In genomic region chr2:102106728-102107127, GRCm38 (mm10) we compare ENCODE assay signal across 21 mouse cellular contexts.
DNase-seq lines count a peak whose midpoint lies in the region; ATAC-seq and TF ChIP-seq lines count a peak whose summit lies in the region.
"Had no signal": no experiment of that assay in that cellular context is flagged by ENCODE, and none has a peak within 500 bp of the region (broad histone marks: within the 10 kb centered on the region; RNA-seq: fewer than 3 reads in every experiment).

No protein-coding gene starts in this region.

- 94% methylated on average over 6 of the region's 6 CpGs for WGBS in forebrain, embryonic 15.5 days
- WGBS in forebrain, embryonic 10.5 days = 93% methylated on average over 6 of the region's 6 CpGs
- WGBS in kidney, embryonic 15.5 days = 87% methylated on average over 6 of the region's 6 CpGs
- WGBS in limb, embryonic 13.5 days = 90% methylated on average over 6 of the region's 6 CpGs
- 93% methylated on average over 6 of the region's 6 CpGs for WGBS in limb, embryonic 10.5 days
- WGBS in midbrain, embryonic 16.5 days = 87% methylated on average over 6 of the region's 6 CpGs
- WGBS in midbrain, postnatal 0 days = 92% methylated on average over 6 of the region's 6 CpGs

- H3K27me3 ChIP-seq in forebrain, embryonic 15.5 days = no peaks in the 10 kb centered on the region
- H3K27me3 ChIP-seq in forebrain, embryonic 10.5 days (ENCODE audit: poor library complexity, severe bottlenecking) = no peaks in the 10 kb centered on the region
- H3K27me3 ChIP-seq in kidney, embryonic 15.5 days = no peaks in the 10 kb centered on the region
- H3K27me3 ChIP-seq in limb, embryonic 13.5 days = no peaks in the 10 kb centered on the region
- no peaks in the 10 kb centered on the region for H3K27me3 ChIP-seq in limb, embryonic 10.5 days (ENCODE audit: low read depth, poor library complexity, severe bottlenecking)
- no peaks in the 10 kb centered on the region for H3K27me3 ChIP-seq in midbrain, embryonic 16.5 days (ENCODE audit: control insufficient read depth, insufficient read depth, low read depth, low read length)
- no peaks in the 10 kb centered on the region for H3K27me3 ChIP-seq in midbrain, postnatal 0 days (ENCODE audit: insufficient read depth, low read length)
- H3K27me3 ChIP-seq: CH12.LX; embryonic facial prominence, embryonic 12.5 days; heart, embryonic 15.5 days; hindbrain, embryonic 13.5 days; Patski had no signal

- H3K27ac ChIP-seq in forebrain, embryonic 15.5 days (replicated peaks) = no peak overlapping the region
- no peak overlapping the region for H3K27ac ChIP-seq in forebrain, embryonic 10.5 days
- H3K27ac ChIP-seq in kidney, embryonic 15.5 days = no peak overlapping the region
- no peak overlapping the region for H3K27ac ChIP-seq in limb, embryonic 13.5 days
- H3K27ac ChIP-seq in limb, embryonic 10.5 days = no peak overlapping the region
- H3K27ac ChIP-seq in midbrain, embryonic 16.5 days (ENCODE audit: low read length) = no peak overlapping the region
- no peak overlapping the region for H3K27ac ChIP-seq in midbrain, postnatal 0 days (ENCODE audit: low read depth, low read length)
- H3K27ac ChIP-seq: embryonic facial prominence, embryonic 12.5 days; heart, adult 2 months; heart, embryonic 15.5 days; hindbrain, embryonic 13.5 days had no signal

- no peaks in the 10 kb centered on the region for H3K36me3 ChIP-seq in forebrain, embryonic 15.5 days
- peaks cover 36% of the 10 kb centered on the region for H3K36me3 ChIP-seq in forebrain, embryonic 10.5 days (replicated peaks)
- H3K36me3 ChIP-seq in kidney, embryonic 15.5 days = no peaks in the 10 kb centered on the region
- H3K36me3 ChIP-seq in limb, embryonic 13.5 days = peaks cover 34% of the 10 kb centered on the region
- H3K36me3 ChIP-seq in limb, embryonic 10.5 days = peaks cover 38% of the 10 kb centered on the region
- no peaks in the 10 kb centered on the region for H3K36me3 ChIP-seq in midbrain, embryonic 16.5 days (ENCODE audit: control insufficient read depth, insufficient read depth, low read length)
- H3K36me3 ChIP-seq in midbrain, postnatal 0 days (ENCODE audit: insufficient read depth, low read length) = no peaks in the 10 kb centered on the region
- H3K36me3 ChIP-seq: heart, embryonic 15.5 days had no signal

- no peak overlapping the region for H3K9ac ChIP-seq in forebrain, embryonic 15.5 days (replicated peaks)
- H3K9ac ChIP-seq in kidney, embryonic 15.5 days = no peak overlapping the region
- 0 out of 2 replicates have a peak overlapping the region, but pooled peaks have one; percentile 19 for H3K9ac ChIP-seq in limb, embryonic 13.5 days
- H3K9ac ChIP-seq in midbrain, embryonic 16.5 days (ENCODE audit: low read depth, low read length) = no peak overlapping the region
- H3K9ac ChIP-seq in midbrain, postnatal 0 days (replicated peaks; ENCODE audit: low read length, poor library complexity, severe bottlenecking) = no peak overlapping the region
- H3K9ac ChIP-seq: embryonic facial prominence, embryonic 12.5 days; heart, embryonic 15.5 days; hindbrain, embryonic 13.5 days had no signal

- ATAC-seq in forebrain, embryonic 15.5 days (replicated peaks) = peak; percentile 55; the same call in 1 of the 2 replicates
- 0 out of 2 replicates have a peak, but pooled peaks have one; percentile 29 for ATAC-seq in kidney, embryonic 15.5 days (replicated peaks; ENCODE audit: low FRiP score)
- no peak for ATAC-seq in limb, embryonic 13.5 days (ENCODE audit: low FRiP score, low read depth)
- ATAC-seq in midbrain, embryonic 16.5 days = peak; percentile 27; the same call in 1 of the 2 replicates
- no peak for ATAC-seq in midbrain, postnatal 0 days (ENCODE audit: low FRiP score)
- ATAC-seq: activated CD4-positive, CD25-positive, alpha-beta regulatory T cell, adult 4 months; Patski had no signal

- no peak overlapping the region for H3K4me3 ChIP-seq in forebrain, embryonic 15.5 days
- no peak overlapping the region for H3K4me3 ChIP-seq in forebrain, embryonic 10.5 days
- no peak overlapping the region for H3K4me3 ChIP-seq in kidney, embryonic 15.5 days (replicated peaks)
- H3K4me3 ChIP-seq in limb, embryonic 13.5 days = no peak overlapping the region
- H3K4me3 ChIP-seq in limb, embryonic 10.5 days = no peak overlapping the region
- no peak overlapping the region for H3K4me3 ChIP-seq in midbrain, embryonic 16.5 days (ENCODE audit: low read depth, low read length)
- H3K4me3 ChIP-seq in midbrain, postnatal 0 days (ENCODE audit: low read depth, low read length) = no peak overlapping the region
- H3K4me3 ChIP-seq: embryonic facial prominence, embryonic 12.5 days; heart, adult 2 months; heart, embryonic 15.5 days; hindbrain, embryonic 13.5 days had no signal

- no peak overlapping the region for H3K4me2 ChIP-seq in forebrain, embryonic 15.5 days (replicated peaks)
- H3K4me2 ChIP-seq in kidney, embryonic 15.5 days = no peak overlapping the region
- H3K4me2 ChIP-seq in limb, embryonic 13.5 days (replicated peaks) = no peak overlapping the region
- H3K4me2 ChIP-seq in midbrain, embryonic 16.5 days (ENCODE audit: low read length) = no peak overlapping the region
- no peak overlapping the region for H3K4me2 ChIP-seq in midbrain, postnatal 0 days (ENCODE audit: low read depth, low read length, poor library complexity, severe bottlenecking)
- H3K4me2 ChIP-seq: embryonic facial prominence, embryonic 12.5 days; heart, embryonic 11.5 days; heart, embryonic 15.5 days; hindbrain, embryonic 13.5 days had no signal

- no peaks in the 10 kb centered on the region for H3K9me3 ChIP-seq in forebrain, embryonic 15.5 days
- H3K9me3 ChIP-seq in forebrain, embryonic 10.5 days = no peaks in the 10 kb centered on the region
- H3K9me3 ChIP-seq in kidney, embryonic 15.5 days (replicated peaks) = no peaks in the 10 kb centered on the region
- no peaks in the 10 kb centered on the region for H3K9me3 ChIP-seq in limb, embryonic 13.5 days
- H3K9me3 ChIP-seq in limb, embryonic 10.5 days (replicated peaks) = no peaks in the 10 kb centered on the region
- no peaks in the 10 kb centered on the region for H3K9me3 ChIP-seq in midbrain, embryonic 16.5 days (replicated peaks; ENCODE audit: control insufficient read depth, low read length, poor library complexity, severe bottlenecking)
- H3K9me3 ChIP-seq in midbrain, postnatal 0 days (ENCODE audit: low read length) = no peaks in the 10 kb centered on the region
- H3K9me3 ChIP-seq: embryonic facial prominence, embryonic 12.5 days; heart, embryonic 15.5 days; hindbrain, embryonic 13.5 days had no signal

- no peak for TF ChIP-seq CTCF in midbrain, postnatal 0 days (IDR thresholded peaks at IDR 0.05)

- no peak for DNase-seq in forebrain, embryonic 10.5 days (ENCODE audit: extremely low spot score, low spot score)
- no peak for DNase-seq in kidney, adult 18-20 months
- DNase-seq in limb, embryonic 10.5 days (ENCODE audit: low spot score) = no peak
- no peak for DNase-seq in midbrain, postnatal 0 days (ENCODE audit: low spot score)
- DNase-seq: adrenal gland, postnatal 14 days; cerebellum, adult 11-12 months; cerebellum, adult 9-10 months; cerebellum, postnatal 25 days; gastrocnemius, postnatal 10 days; heart, adult 2 months had no signal

- H3K4me1 ChIP-seq in forebrain, embryonic 15.5 days = 0 out of 2 replicates have a peak, but pooled peaks cover 5% of the 10 kb centered on the region
- no peaks in the 10 kb centered on the region for H3K4me1 ChIP-seq in forebrain, embryonic 10.5 days
- H3K4me1 ChIP-seq in kidney, embryonic 15.5 days = peaks cover 7% of the 10 kb centered on the region
- H3K4me1 ChIP-seq in limb, embryonic 13.5 days = peaks cover 21% of the 10 kb centered on the region
- H3K4me1 ChIP-seq in limb, embryonic 10.5 days = no peaks in the 10 kb centered on the region
- no peaks in the 10 kb centered on the region for H3K4me1 ChIP-seq in midbrain, embryonic 16.5 days (ENCODE audit: control insufficient read depth, insufficient read depth, low read length)
- H3K4me1 ChIP-seq in midbrain, postnatal 0 days (ENCODE audit: insufficient read depth, low read length) = no peaks in the 10 kb centered on the region

Comparison
In these comparisons a context has a peak if more than half of its experiments do, and no peak if none do; other contexts are left out.
1. ATAC-seq: peak in forebrain, embryonic 15.5 days (single experiment), kidney, embryonic 15.5 days (single experiment) and midbrain, embryonic 16.5 days (single experiment); none in limb, embryonic 13.5 days (single experiment) and midbrain, postnatal 0 days (single experiment).